Mouse (Mus musculus): ENCODE results near the gene Rps15. TPM values are rescaled to one million over a fixed set of nuclear protein-coding genes. Genes with fewer than 3 reads are reported as not detected.
A peak's percentile ranks its signal among the peaks of the same experiment; 100 is the strongest.

Rps15 gene
- polyA plus RNA-seq, 1 experiment: 2,371 TPM

DNA sequence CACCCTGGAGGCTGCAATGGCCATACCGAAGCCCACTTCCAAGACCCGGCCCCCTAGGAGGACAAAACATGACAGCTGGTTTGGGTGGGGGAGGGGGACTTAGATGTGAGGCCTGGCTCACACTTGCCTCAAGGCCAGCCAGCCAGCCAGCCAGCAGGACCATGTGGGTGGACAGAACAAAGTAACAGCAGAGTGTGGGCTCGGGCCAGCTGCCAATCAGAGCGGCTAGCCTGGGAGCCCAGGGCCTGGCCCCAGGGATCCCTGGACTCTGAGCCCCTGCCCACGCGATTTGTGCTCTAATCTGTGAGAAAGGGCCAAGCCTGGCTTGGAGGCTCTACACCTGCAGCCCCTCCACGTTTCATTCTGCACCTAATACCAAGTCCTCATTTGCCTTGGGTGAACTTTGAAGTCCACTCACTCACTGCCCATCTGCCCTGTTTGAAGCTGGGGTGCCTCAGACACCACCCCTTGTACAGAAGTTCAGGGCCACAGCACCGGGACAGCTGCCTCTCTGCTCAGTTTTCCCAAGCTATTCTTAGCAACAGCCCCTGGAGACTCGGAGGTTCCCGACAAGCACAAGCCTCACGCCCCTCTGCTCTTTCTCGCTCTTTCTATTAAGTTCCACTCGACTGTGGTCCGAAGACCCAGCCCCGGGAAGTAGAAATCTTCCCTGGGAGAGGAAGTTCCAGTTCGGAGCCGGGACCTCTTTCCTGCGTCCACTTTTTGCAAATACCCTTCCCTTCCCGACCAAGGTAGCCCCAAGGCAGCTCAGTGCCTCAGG, 32.2 kb upstream of the Rps15 start:
- Histone ChIP-seq H3K4me3 (ENCODE audit: control insufficient read depth, insufficient read depth, low read length) (peak overlapping the region; percentile 44), H3K4me1 (replicated peaks; ENCODE audit: control insufficient read depth, insufficient read depth, low read length) (peaks cover 27% of the 10 kb centered on the region), H3K27me3 (ENCODE audit: control insufficient read depth, insufficient read depth, low read length) (no peaks in the 10 kb centered on the region), H3K27ac (ENCODE audit: control insufficient read depth, insufficient read depth, low read length) (no peak overlapping the region), H3K36me3 (ENCODE audit: control insufficient read depth, insufficient read depth, low read length) (peaks cover 22% of the 10 kb centered on the region)
- WGBS: 44% methylated on average over 19 of the region's 19 CpGs
- DNase-seq: no peak
- TF ChIP-seq CTCF (IDR thresholded peaks at IDR 0.05; ENCODE audit: borderline replicate concordance, control insufficient read depth, extremely low read depth, insufficient read depth, low read length, poor library complexity): no peak
- no peak for TF ChIP-seq POLR2A (IDR thresholded peaks at IDR 0.05; ENCODE audit: control insufficient read depth, extremely low read depth, insufficient read depth, low read length, poor library complexity)

DNA sequence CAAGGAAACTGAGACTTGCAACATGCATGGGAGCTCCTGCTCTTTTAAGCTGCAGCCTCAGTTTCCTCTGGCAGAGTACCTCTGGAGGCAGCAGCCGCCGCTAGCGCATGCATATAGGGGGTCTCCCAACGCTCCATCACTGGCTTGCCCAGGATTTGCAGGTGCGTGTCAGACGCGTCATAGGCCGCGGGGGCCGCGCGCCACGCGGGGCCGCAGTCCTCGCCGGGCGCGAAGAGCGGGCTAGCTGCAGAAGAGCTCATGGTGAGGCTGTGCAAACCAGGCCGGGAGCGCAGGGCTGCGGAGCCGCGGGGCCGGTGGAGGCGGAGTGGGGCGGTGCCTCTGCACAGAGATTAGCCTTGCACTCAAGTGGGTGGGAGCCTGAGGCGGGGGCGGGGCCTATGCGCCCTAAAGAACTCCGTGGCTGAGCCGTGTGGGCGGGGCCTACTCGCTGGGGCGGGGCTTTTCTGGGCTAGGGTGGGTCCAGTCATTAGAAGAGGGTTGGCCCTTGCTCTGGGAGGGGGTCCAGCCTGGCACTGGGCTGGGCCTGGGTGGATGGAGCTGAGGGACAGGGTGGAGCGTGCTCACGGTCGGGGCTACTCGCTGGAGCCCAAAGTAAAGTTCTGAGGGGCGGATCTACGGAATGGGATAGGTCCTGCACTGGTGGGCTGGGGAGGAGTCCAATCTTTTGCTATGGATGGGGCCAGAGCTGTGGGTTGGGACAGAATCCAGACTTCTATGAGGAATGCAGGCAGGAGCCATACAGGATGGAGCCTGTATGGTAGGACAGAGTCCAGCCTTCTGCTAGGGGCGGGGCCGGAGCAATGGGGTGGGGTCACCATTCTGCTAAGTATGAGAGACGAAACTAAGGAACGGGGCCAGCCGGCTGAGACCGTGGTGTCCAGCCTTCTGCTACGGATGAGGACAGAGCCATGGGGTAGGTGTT, 31.3 kb upstream of the Rps15 start, which contains the start of the genes Gamt and Dazap1:
Gamt (minus strand) TSS at position 371 of the 943 bp plus-strand sequence.
Dazap1 (plus strand) TSS at position 845 of the 943 bp plus-strand sequence.
- TF ChIP-seq CTCF (IDR thresholded peaks at IDR 0.05; ENCODE audit: borderline replicate concordance, control insufficient read depth, extremely low read depth, insufficient read depth, low read length, poor library complexity): peak; percentile 22; the same call in 1 of the 2 replicates
- TF ChIP-seq POLR2A (IDR thresholded peaks at IDR 0.05; ENCODE audit: control insufficient read depth, extremely low read depth, insufficient read depth, low read length, poor library complexity): no peak
- Histone ChIP-seq H3K4me3 (ENCODE audit: control insufficient read depth, insufficient read depth, low read length) (peak within 1 kb of the TSS; percentile 44), H3K27me3 (ENCODE audit: control insufficient read depth, insufficient read depth, low read length) (no peaks in the 10 kb centered on the region), H3K27ac (ENCODE audit: control insufficient read depth, insufficient read depth, low read length) (peak within 1 kb of the TSS; percentile 25; the same call in 1 of the 2 replicates), H3K4me1 (replicated peaks; ENCODE audit: control insufficient read depth, insufficient read depth, low read length) (peaks cover 30% of the 10 kb centered on the region), H3K36me3 (ENCODE audit: control insufficient read depth, insufficient read depth, low read length) (peaks cover 14% of the 10 kb centered on the region)
- DNase-seq: peak; percentile 89
- WGBS: under 1% methylated on average over 49 of the region's 49 CpGs

DNA sequence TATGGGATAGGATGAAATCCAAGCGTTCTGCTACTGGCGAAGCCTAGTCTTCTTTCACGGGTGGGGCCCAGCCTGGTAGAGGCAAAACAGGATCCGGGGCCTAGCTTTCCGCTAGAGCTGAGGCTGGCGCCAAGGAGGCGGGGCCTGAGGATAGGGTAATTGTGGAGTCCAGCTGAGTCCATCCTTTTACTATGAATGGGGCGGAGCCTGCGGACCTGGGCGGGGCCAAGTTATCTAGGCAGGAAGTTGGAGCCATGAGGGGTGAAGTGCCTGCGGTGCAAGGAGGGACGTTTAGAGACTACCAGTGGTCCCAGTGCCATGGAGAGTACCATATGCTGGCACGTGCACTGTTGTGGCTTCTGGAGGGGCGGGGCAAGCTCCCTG, 30.7 kb upstream of the Rps15 start:
- WGBS: under 1% methylated on average over 14 of the region's 14 CpGs
- peaks cover 8% of the 10 kb centered on the region; the same call in 1 of the 2 replicates for H3K36me3 ChIP-seq (ENCODE audit: control insufficient read depth, insufficient read depth, low read length)
- peak overlapping the region; percentile 38 for H3K4me3 ChIP-seq (ENCODE audit: control insufficient read depth, insufficient read depth, low read length)
- H3K27ac ChIP-seq (ENCODE audit: control insufficient read depth, insufficient read depth, low read length): peak overlapping the region; percentile 25; the same call in 1 of the 2 replicates
- peak; percentile 73 for DNase-seq
- no peaks in the 10 kb centered on the region for H3K27me3 ChIP-seq (ENCODE audit: control insufficient read depth, insufficient read depth, low read length)
- no peak for TF ChIP-seq POLR2A (IDR thresholded peaks at IDR 0.05; ENCODE audit: control insufficient read depth, extremely low read depth, insufficient read depth, low read length, poor library complexity)
- TF ChIP-seq CTCF (IDR thresholded peaks at IDR 0.05; ENCODE audit: borderline replicate concordance, control insufficient read depth, extremely low read depth, insufficient read depth, low read length, poor library complexity): no peak
- peaks cover 35% of the 10 kb centered on the region for H3K4me1 ChIP-seq (replicated peaks; ENCODE audit: control insufficient read depth, insufficient read depth, low read length)

DNA sequence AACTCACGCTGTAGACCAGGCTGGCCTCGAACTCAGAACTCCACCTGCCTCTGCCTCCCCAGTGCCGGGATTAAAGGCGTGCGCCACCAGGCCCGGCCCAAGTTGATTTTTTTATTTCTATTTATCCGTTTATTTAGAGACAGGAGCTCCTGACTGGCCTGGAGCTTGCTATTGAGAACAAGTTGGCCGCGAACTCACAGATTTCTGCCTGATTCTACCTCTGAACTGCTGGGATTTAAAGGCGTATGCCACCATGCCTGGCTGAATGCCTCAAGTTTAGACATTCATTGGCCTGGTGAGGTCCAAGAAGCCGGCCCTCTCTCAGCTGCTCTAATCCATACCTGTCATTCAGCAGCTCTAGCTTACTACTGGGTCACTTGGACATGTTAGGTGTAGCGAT, 30.1 kb upstream of the Rps15 start:
- no peak overlapping the region for H3K4me3 ChIP-seq (ENCODE audit: control insufficient read depth, insufficient read depth, low read length)
- WGBS: 84% methylated on average over 12 of the region's 12 CpGs
- no peak for TF ChIP-seq CTCF (IDR thresholded peaks at IDR 0.05; ENCODE audit: borderline replicate concordance, control insufficient read depth, extremely low read depth, insufficient read depth, low read length, poor library complexity)
- TF ChIP-seq POLR2A (IDR thresholded peaks at IDR 0.05; ENCODE audit: control insufficient read depth, extremely low read depth, insufficient read depth, low read length, poor library complexity): no peak

DNA sequence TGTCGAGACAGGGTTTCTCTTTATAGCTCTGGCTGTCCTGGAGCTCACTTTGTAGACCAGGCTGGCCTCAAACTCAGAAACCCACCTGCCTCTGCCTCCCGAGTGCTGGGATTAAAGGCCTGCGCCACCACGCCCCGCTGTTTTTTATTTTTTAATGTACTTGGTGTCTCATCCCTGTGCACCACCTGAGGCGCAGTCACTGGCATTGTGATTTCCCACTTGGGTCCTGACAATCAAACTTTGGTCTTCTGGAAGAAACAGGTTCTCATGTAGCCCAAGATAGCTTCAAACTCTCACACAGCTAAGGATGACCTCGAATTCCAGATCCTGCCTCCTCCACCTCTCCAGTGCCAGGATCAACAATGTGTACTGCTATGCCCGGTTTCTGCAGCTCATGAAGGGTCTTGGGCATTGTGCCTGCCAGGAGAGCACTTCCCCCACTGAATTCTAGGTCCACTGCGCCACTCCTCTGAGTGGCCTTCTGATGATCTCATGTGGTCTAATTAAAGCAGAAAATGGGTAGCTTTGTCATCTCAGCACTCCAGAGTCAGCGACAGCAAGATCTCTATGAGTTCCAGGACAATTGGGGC, 29.4 kb upstream of the Rps15 start:
- H3K27ac ChIP-seq (ENCODE audit: control insufficient read depth, insufficient read depth, low read length): no peak overlapping the region
- peaks cover 4% of the 10 kb centered on the region; the same call in 1 of the 2 replicates for H3K36me3 ChIP-seq (ENCODE audit: control insufficient read depth, insufficient read depth, low read length)
- 95% methylated on average over 10 of the region's 10 CpGs for WGBS
- no peak for DNase-seq
- no peaks in the 10 kb centered on the region for H3K27me3 ChIP-seq (ENCODE audit: control insufficient read depth, insufficient read depth, low read length)
- no peak overlapping the region for H3K4me3 ChIP-seq (ENCODE audit: control insufficient read depth, insufficient read depth, low read length)
- TF ChIP-seq POLR2A (IDR thresholded peaks at IDR 0.05; ENCODE audit: control insufficient read depth, extremely low read depth, insufficient read depth, low read length, poor library complexity): no peak
- TF ChIP-seq CTCF (IDR thresholded peaks at IDR 0.05; ENCODE audit: borderline replicate concordance, control insufficient read depth, extremely low read depth, insufficient read depth, low read length, poor library complexity): no peak
- H3K4me1 ChIP-seq (replicated peaks; ENCODE audit: control insufficient read depth, insufficient read depth, low read length): peaks cover 42% of the 10 kb centered on the region

More for the DNA sequence above, 30.1 kb upstream of the Rps15 start:
- Histone ChIP-seq H3K36me3 (ENCODE audit: control insufficient read depth, insufficient read depth, low read length) (peaks cover 4% of the 10 kb centered on the region; the same call in 1 of the 2 replicates), H3K27me3 (ENCODE audit: control insufficient read depth, insufficient read depth, low read length) (no peaks in the 10 kb centered on the region), H3K27ac (ENCODE audit: control insufficient read depth, insufficient read depth, low read length) (no peak overlapping the region), H3K4me1 (replicated peaks; ENCODE audit: control insufficient read depth, insufficient read depth, low read length) (peaks cover 39% of the 10 kb centered on the region)
- no peak for DNase-seq
